ENCODE assay signal across 27 mouse cellular contexts in genomic region chr13:55047706-55048105, GRCm38 (mm10). TPM values are rescaled to one million over a fixed set of nuclear protein-coding genes. Genes with fewer than 3 reads are reported as not detected.
A peak's percentile ranks its signal among the peaks of the same experiment; 100 is the strongest.
DNase-seq lines count a peak whose midpoint lies in the region; ATAC-seq and TF ChIP-seq lines count a peak whose summit lies in the region.
"Had no signal": no experiment of that assay in that cellular context is flagged by ENCODE, and none has a peak within 500 bp of the region (broad histone marks: within the 10 kb centered on the region; RNA-seq: fewer than 3 reads in every experiment).

No protein-coding gene starts in this region.

- no peak for ATAC-seq in hindbrain, embryonic 14.5 days (ENCODE audit: low FRiP score)
- no peak for ATAC-seq in hindbrain, embryonic 16.5 days
- ATAC-seq: activated CD4-positive, CD25-positive, alpha-beta regulatory T cell, adult 4 months; forebrain, embryonic 13.5 days; forebrain, embryonic 16.5 days; Patski had no signal

- TF ChIP-seq CTCF in brain, embryonic 14.5 days (IDR thresholded peaks at IDR 0.05; ENCODE audit: borderline replicate concordance, extremely low read depth, insufficient read depth, insufficient read length): no peak

- peak; percentile 37 for DNase-seq in heart, adult 11 months
- DNase-seq in heart, adult 8-10 months (ENCODE audit: low spot score): no peak
- peak; percentile 36 for DNase-seq in hindbrain, embryonic 14.5 days (ENCODE audit: low spot score)
- DNase-seq in retina, postnatal 1 day: peak; percentile 50
- no peak for DNase-seq in retina, embryonic 14.5 days (ENCODE audit: low spot score)
- peak; percentile 47 for DNase-seq in brain, embryonic 14.5 days (ENCODE audit: low read depth)
- DNase-seq in ovary, adult 18-20 months (ENCODE audit: low spot score): no peak
- DNase-seq: adrenal gland, adult 8-10 months; adrenal gland, postnatal 14 days; adrenal gland, postnatal 36 days; cerebellum, adult 11 months; cerebellum, adult 18-20 months; cerebellum, adult 8-10 months; cerebellum, adult 9-11 months; cerebellum, postnatal 14 days; cerebellum, postnatal 36 days; embryo, embryonic 11 days had no signal

- no peak overlapping the region for H3K4me2 ChIP-seq in hindbrain, embryonic 14.5 days (replicated peaks)
- H3K4me2 ChIP-seq in hindbrain, embryonic 16.5 days (ENCODE audit: low read length): no peak overlapping the region
- H3K4me2 ChIP-seq: embryonic facial prominence, embryonic 13.5 days; embryonic facial prominence, embryonic 15.5 days; forebrain, embryonic 13.5 days had no signal

- no peaks in the 10 kb centered on the region for H3K9me3 ChIP-seq in hindbrain, embryonic 14.5 days (ENCODE audit: control insufficient read depth, low read length)
- H3K9me3 ChIP-seq in hindbrain, embryonic 16.5 days (ENCODE audit: control insufficient read depth, low read length): no peaks in the 10 kb centered on the region
- H3K9me3 ChIP-seq: embryonic facial prominence, embryonic 13.5 days; embryonic facial prominence, embryonic 15.5 days; forebrain, embryonic 13.5 days had no signal

- H3K27me3 ChIP-seq in hindbrain, embryonic 14.5 days (ENCODE audit: control insufficient read depth, insufficient read depth, low read length): no peaks in the 10 kb centered on the region
- H3K27me3 ChIP-seq in hindbrain, embryonic 16.5 days (replicated peaks; ENCODE audit: control insufficient read depth, insufficient read depth, low read length): no peaks in the 10 kb centered on the region
- H3K27me3 ChIP-seq: embryonic facial prominence, embryonic 13.5 days; embryonic facial prominence, embryonic 15.5 days; forebrain, embryonic 13.5 days; Patski had no signal

- H3K36me3 ChIP-seq in hindbrain, embryonic 14.5 days (replicated peaks; ENCODE audit: control insufficient read depth, insufficient read depth): peaks cover 6% of the 10 kb centered on the region; the same call in 1 of the 2 replicates
- no peaks in the 10 kb centered on the region for H3K36me3 ChIP-seq in hindbrain, embryonic 16.5 days (ENCODE audit: control insufficient read depth, insufficient read depth, low read length)

- WGBS in hindbrain, embryonic 14.5 days: 45% methylated on average over 3 of the region's 3 CpGs
- WGBS in hindbrain, embryonic 16.5 days: 41% methylated on average over 3 of the region's 3 CpGs

- no peak for TF ChIP-seq POLR2A in brain, embryonic 14.5 days (IDR thresholded peaks at IDR 0.05; ENCODE audit: borderline replicate concordance, extremely low read depth, insufficient read depth, insufficient read length, poor library complexity, severe bottlenecking)

- no peak overlapping the region for H3K9ac ChIP-seq in hindbrain, embryonic 14.5 days
- H3K9ac ChIP-seq in hindbrain, embryonic 16.5 days (ENCODE audit: low read depth, low read length): no peak overlapping the region
- H3K9ac ChIP-seq: embryonic facial prominence, embryonic 13.5 days; embryonic facial prominence, embryonic 15.5 days; forebrain, embryonic 13.5 days had no signal

- H3K27ac ChIP-seq in hindbrain, embryonic 14.5 days: no peak overlapping the region
- no peak overlapping the region for H3K27ac ChIP-seq in hindbrain, embryonic 16.5 days (ENCODE audit: low read depth, low read length)
- H3K27ac ChIP-seq: embryonic facial prominence, embryonic 13.5 days; embryonic facial prominence, embryonic 15.5 days; forebrain, embryonic 13.5 days had no signal

- H3K4me3 ChIP-seq in hindbrain, embryonic 14.5 days (replicated peaks; ENCODE audit: low read length): no peak overlapping the region
- no peak overlapping the region for H3K4me3 ChIP-seq in hindbrain, embryonic 16.5 days (ENCODE audit: low read length)
- H3K4me3 ChIP-seq: embryonic facial prominence, embryonic 13.5 days; embryonic facial prominence, embryonic 15.5 days; erythroblast, embryonic 14.5 days; forebrain, embryonic 13.5 days had no signal

- no peaks in the 10 kb centered on the region for H3K4me1 ChIP-seq in hindbrain, embryonic 14.5 days (replicated peaks; ENCODE audit: control insufficient read depth, insufficient read depth, low read length)
- H3K4me1 ChIP-seq in hindbrain, embryonic 16.5 days (ENCODE audit: control insufficient read depth, insufficient read depth, low read depth, low read length): no peaks in the 10 kb centered on the region
- H3K4me1 ChIP-seq: embryonic facial prominence, embryonic 13.5 days; embryonic facial prominence, embryonic 15.5 days had no signal

RNA-seq across cellular contexts. Expression of gene Hk3, which starts 26.5 kb away (rescaled TPM):
- total RNA-seq in heart, adult 8-10 months (2022): 1 to 10 TPM in 1 of 4 experiments, under 1 TPM in 3; 0.83 to 1.1 (median 0.85) TPM
- polyA plus RNA-seq in hindbrain, embryonic 14.5 days (2014; fragmentation: Nextera tagmentation; extraction: Ambion mirVana): 0.70 and 0.83 TPM in 2 replicates
- polyA plus RNA-seq in hindbrain, embryonic 16.5 days (2015; fragmentation: Nextera tagmentation; extraction: Ambion mirVana): 1.1 and 1.2 TPM in 2 replicates
- 0.90 and 1.1 TPM in 2 replicates for polyA plus RNA-seq in brain, embryonic 14.5 days (2012; rRNA removed)
- total RNA-seq: MEL had no signal
- polyA plus RNA-seq: C2C12, Patski had no signal

RNA-seq across cellular contexts. Expression of gene Uimc1, which starts 52.4 kb away (rescaled TPM):
- total RNA-seq in heart, adult 8-10 months (2022): 10 to 100 TPM; 15.6 to 21.3 (median 20.1) TPM
- polyA plus RNA-seq in hindbrain, embryonic 14.5 days (2014; fragmentation: Nextera tagmentation; extraction: Ambion mirVana): 20.8 and 21.5 TPM in 2 replicates
- polyA plus RNA-seq in hindbrain, embryonic 16.5 days (2015; fragmentation: Nextera tagmentation; extraction: Ambion mirVana): 18.2 and 18.5 TPM in 2 replicates
- polyA plus RNA-seq in brain, embryonic 14.5 days (2012; rRNA removed): 15.4 and 17.3 TPM in 2 replicates

RNA-seq across cellular contexts. Expression of gene Zfp346, which starts 57.4 kb away (rescaled TPM):
- total RNA-seq in heart, adult 8-10 months (2022): 10 to 100 TPM; 17.6 to 31.3 (median 22.5) TPM
- polyA plus RNA-seq in hindbrain, embryonic 14.5 days (2014; fragmentation: Nextera tagmentation; extraction: Ambion mirVana): 30.9 and 33.4 TPM in 2 replicates
- 29.8 and 30.6 TPM in 2 replicates for polyA plus RNA-seq in hindbrain, embryonic 16.5 days (2015; fragmentation: Nextera tagmentation; extraction: Ambion mirVana)
- 40.2 and 43.4 TPM in 2 replicates for polyA plus RNA-seq in brain, embryonic 14.5 days (2012; rRNA removed)

Comparison
In these comparisons a context has a peak if more than half of its experiments do, and no peak if none do; other contexts are left out.
1. DNase-seq: peak in heart, adult 11 months (single experiment), hindbrain, embryonic 14.5 days (single experiment), retina, postnatal 1 day (single experiment) and brain, embryonic 14.5 days (single experiment); none in heart, adult 8-10 months (single experiment), retina, embryonic 14.5 days (single experiment) and ovary, adult 18-20 months (single experiment).